Mouse (Mus musculus): Measurements from ENCODE around the gene Tbc1d20. TPM values are rescaled to one million over a fixed set of nuclear protein-coding genes. Genes with fewer than 3 reads are reported as not detected.

Gene Tbc1d20
- total and polyA plus RNA-seq, 2 experiments = 13.0 to 25.1 TPM

DNA sequence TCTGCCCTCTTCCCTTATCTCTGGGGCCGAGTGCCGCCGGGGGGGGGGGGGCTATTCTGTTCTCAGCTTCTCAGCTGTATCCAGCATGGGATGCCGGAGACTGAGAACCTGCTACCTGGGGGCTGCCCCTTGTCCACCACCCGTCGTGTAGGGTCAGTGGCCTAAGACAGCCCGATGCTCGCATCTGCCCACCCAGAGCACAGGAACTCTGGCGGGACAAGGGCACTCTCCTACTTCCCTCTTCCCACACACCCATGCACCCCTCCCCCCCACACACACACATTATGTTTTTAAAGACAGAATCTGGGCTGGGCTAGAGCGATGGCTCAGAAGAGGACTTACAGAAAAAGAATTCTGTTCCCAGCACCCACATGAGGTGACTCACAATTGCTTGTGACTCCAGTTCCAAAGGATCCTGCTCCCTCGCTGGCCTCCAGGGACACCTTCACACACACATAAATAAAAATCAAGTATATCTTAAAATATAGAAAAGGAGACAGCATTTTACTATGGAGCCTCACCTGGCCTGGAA is 41.7 kb downstream of the Tbc1d20 start:
- H3K36me3 ChIP-seq (ENCODE audit: control insufficient read depth, insufficient read depth, low read length) = no peaks in the 10 kb centered on the region
- TF ChIP-seq POLR2A (IDR thresholded peaks at IDR 0.05; ENCODE audit: extremely low read depth, insufficient read depth, low read length) = no peak
- no peak for TF ChIP-seq CTCF (IDR thresholded peaks at IDR 0.05; ENCODE audit: low read depth, low read length)
- H3K9ac ChIP-seq (ENCODE audit: low read depth, low read length) = no peak overlapping the region
- H3K27ac ChIP-seq (replicated peaks; ENCODE audit: insufficient read depth, low read depth, low read length) = no peak overlapping the region
- no peaks in the 10 kb centered on the region; the same call in 1 of the 2 replicates for H3K79me2 ChIP-seq (ENCODE audit: control insufficient read depth, insufficient read depth, low read length)
- peaks cover 29% of the 10 kb centered on the region for H3K4me1 ChIP-seq (ENCODE audit: control insufficient read depth, insufficient read depth, low read length)
- H3K4me3 ChIP-seq (ENCODE audit: insufficient read depth, low read depth, low read length) = no peak overlapping the region
- whole genome bisulfite sequencing = 50% methylated on average over 11 of the region's 11 CpGs
- DNase-seq (ENCODE audit: extremely low read depth, low read depth, low spot score) = no peak
- H3K27me3 ChIP-seq (ENCODE audit: control insufficient read depth, insufficient read depth, low read length) = no peaks in the 10 kb centered on the region

DNA sequence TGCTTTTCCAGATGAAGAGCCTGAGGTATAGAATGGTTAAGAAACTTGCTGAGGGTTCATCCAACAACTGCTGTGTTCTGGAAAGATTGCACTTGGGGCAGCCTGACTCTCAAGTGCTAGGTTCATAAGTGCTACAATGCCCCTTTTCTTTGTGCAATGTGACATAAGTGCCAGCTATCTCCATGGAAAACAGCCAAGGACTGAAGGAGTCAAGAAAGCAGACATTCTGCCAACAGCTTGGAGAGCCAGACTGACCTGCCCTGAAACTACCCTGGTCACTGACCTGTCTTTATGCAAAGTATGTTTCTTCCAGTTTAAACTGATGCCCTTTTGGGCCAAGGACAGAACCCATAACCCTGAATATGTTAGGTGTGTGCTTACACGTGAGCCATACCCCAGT is 43.2 kb downstream of the Tbc1d20 start:
- DNase-seq (ENCODE audit: extremely low read depth, low read depth, low spot score) = peak; percentile 63
- H3K27me3 ChIP-seq (ENCODE audit: control insufficient read depth, insufficient read depth, low read length) = no peaks in the 10 kb centered on the region
- no peak for TF ChIP-seq POLR2A (IDR thresholded peaks at IDR 0.05; ENCODE audit: extremely low read depth, insufficient read depth, low read length)
- no peak for TF ChIP-seq CTCF (IDR thresholded peaks at IDR 0.05; ENCODE audit: low read depth, low read length)

GRCm38 (mm10) chr2:152337591-152338212 is 44.1 kb downstream of the Tbc1d20 start:
- Histone ChIP-seq H3K27me3 (ENCODE audit: control insufficient read depth, insufficient read depth, low read length) (no peaks in the 10 kb centered on the region), H3K27ac (replicated peaks; ENCODE audit: insufficient read depth, low read depth, low read length) (no peak overlapping the region; the same call in 1 of the 2 replicates), H3K79me2 (ENCODE audit: control insufficient read depth, insufficient read depth, low read length) (no peaks in the 10 kb centered on the region), H3K9ac (ENCODE audit: low read depth, low read length) (no peak overlapping the region), H3K4me1 (ENCODE audit: control insufficient read depth, insufficient read depth, low read length) (peaks cover 26% of the 10 kb centered on the region), H3K36me3 (ENCODE audit: control insufficient read depth, insufficient read depth, low read length) (no peaks in the 10 kb centered on the region), H3K4me3 (ENCODE audit: insufficient read depth, low read depth, low read length) (no peak overlapping the region)
- TF ChIP-seq CTCF (IDR thresholded peaks at IDR 0.05; ENCODE audit: low read depth, low read length) = no peak
- no peak for TF ChIP-seq POLR2A (IDR thresholded peaks at IDR 0.05; ENCODE audit: extremely low read depth, insufficient read depth, low read length)
- DNase-seq (ENCODE audit: extremely low read depth, low read depth, low spot score) = peak; percentile 74
- 70% methylated on average over 11 of the region's 11 CpGs for WGBS

More for the DNA sequence above, 43.2 kb downstream of the Tbc1d20 start:
- Histone ChIP-seq H3K9ac (ENCODE audit: low read depth, low read length) (no peak overlapping the region), H3K4me1 (ENCODE audit: control insufficient read depth, insufficient read depth, low read length) (peaks cover 26% of the 10 kb centered on the region), H3K4me3 (ENCODE audit: insufficient read depth, low read depth, low read length) (no peak overlapping the region), H3K27ac (replicated peaks; ENCODE audit: insufficient read depth, low read depth, low read length) (no peak overlapping the region), H3K79me2 (ENCODE audit: control insufficient read depth, insufficient read depth, low read length) (no peaks in the 10 kb centered on the region; the same call in 1 of the 2 replicates), H3K36me3 (ENCODE audit: control insufficient read depth, insufficient read depth, low read length) (no peaks in the 10 kb centered on the region)
- 35% methylated on average over 1 of the region's 1 CpGs for WGBS

- Histone ChIP-seq H3K79me2 (ENCODE audit: control insufficient read depth, insufficient read depth, low read length) (no peaks in the 10 kb centered on the region), H3K9ac (ENCODE audit: low read depth, low read length) (no peak overlapping the region), H3K27ac (replicated peaks; ENCODE audit: insufficient read depth, low read depth, low read length) (no peak overlapping the region)
Measured at GRCm38 (mm10) chr2:152338319-152338718, 44.7 kb downstream of the Tbc1d20 start.

DNA sequence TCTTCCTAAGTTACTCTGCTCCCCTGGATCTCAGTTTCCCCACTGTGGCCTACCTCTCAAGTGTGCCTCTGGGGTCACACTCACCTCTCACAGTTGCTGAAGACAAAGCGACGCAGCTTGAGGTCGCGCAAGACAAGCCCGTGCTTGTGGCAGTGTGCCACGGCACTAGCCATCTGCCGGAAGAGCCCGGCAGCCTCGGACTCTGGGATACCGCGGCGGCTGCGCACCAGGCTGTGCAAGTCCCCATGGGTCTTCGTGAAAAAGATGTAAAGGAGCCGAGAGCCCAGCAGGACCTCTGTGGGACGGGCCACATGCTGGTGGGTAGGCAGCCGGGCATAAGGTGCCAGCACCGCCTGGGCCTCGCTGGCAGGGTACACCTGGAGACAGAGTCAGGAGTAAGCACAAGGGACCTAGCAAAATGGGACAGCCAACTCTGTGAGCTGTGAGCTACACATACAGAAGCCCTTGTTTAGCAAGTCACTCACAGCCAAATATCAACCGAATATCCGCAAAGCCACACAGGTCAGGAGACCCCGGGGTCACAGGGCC is 46.1 kb downstream of the Tbc1d20 start:
- no peaks in the 10 kb centered on the region for H3K36me3 ChIP-seq (ENCODE audit: control insufficient read depth, insufficient read depth, low read length)
- H3K79me2 ChIP-seq (ENCODE audit: control insufficient read depth, insufficient read depth, low read length) = no peaks in the 10 kb centered on the region
- no peak for DNase-seq (ENCODE audit: extremely low read depth, low read depth, low spot score)
- H3K27me3 ChIP-seq (ENCODE audit: control insufficient read depth, insufficient read depth, low read length) = no peaks in the 10 kb centered on the region
- WGBS = 94% methylated on average over 22 of the region's 22 CpGs
- no peak overlapping the region for H3K4me3 ChIP-seq (ENCODE audit: insufficient read depth, low read depth, low read length)
- no peak overlapping the region for H3K27ac ChIP-seq (replicated peaks; ENCODE audit: insufficient read depth, low read depth, low read length)
- no peak overlapping the region for H3K9ac ChIP-seq (ENCODE audit: low read depth, low read length)
- H3K4me1 ChIP-seq (ENCODE audit: control insufficient read depth, insufficient read depth, low read length) = peaks cover 21% of the 10 kb centered on the region
- no peak for TF ChIP-seq POLR2A (IDR thresholded peaks at IDR 0.05; ENCODE audit: extremely low read depth, insufficient read depth, low read length)
- no peak for TF ChIP-seq CTCF (IDR thresholded peaks at IDR 0.05; ENCODE audit: low read depth, low read length)

More at GRCm38 (mm10) chr2:152338319-152338718, 44.7 kb downstream of the Tbc1d20 start:
- Histone ChIP-seq H3K27me3 (ENCODE audit: control insufficient read depth, insufficient read depth, low read length) (no peaks in the 10 kb centered on the region), H3K4me1 (ENCODE audit: control insufficient read depth, insufficient read depth, low read length) (peaks cover 27% of the 10 kb centered on the region), H3K36me3 (ENCODE audit: control insufficient read depth, insufficient read depth, low read length) (no peaks in the 10 kb centered on the region), H3K4me3 (ENCODE audit: insufficient read depth, low read depth, low read length) (no peak overlapping the region)
- no peak for TF ChIP-seq POLR2A (IDR thresholded peaks at IDR 0.05; ENCODE audit: extremely low read depth, insufficient read depth, low read length)
- peak; percentile 60 for TF ChIP-seq CTCF (IDR thresholded peaks at IDR 0.05; ENCODE audit: low read depth, low read length)
- peak; percentile 84 for DNase-seq (ENCODE audit: extremely low read depth, low read depth, low spot score)
- WGBS = 46% methylated on average over 13 of the region's 13 CpGs
